Mouse (Mus musculus): ENCODE measurements around the gene Rnf149.
A peak's percentile ranks its signal among the peaks of the same experiment; 100 is the strongest.

The Rnf149 gene

GRCm38 (mm10) chr1:39528319-39528718 lies 48.9 kb downstream of the Rnf149 start:
- no peak for DNase-seq (ENCODE audit: low spot score)

- peak; percentile 74 for DNase-seq (ENCODE audit: low spot score)
Observed at GRCm38 (mm10) chr1:39527432-39527831, 49.8 kb downstream of the Rnf149 start.

- no peak for DNase-seq (ENCODE audit: low spot score)
Observed at GRCm38 (mm10) chr1:39526371-39527167, 50.6 kb downstream of the Rnf149 start.

GRCm38 (mm10) chr1:39525763-39526162 lies 51.4 kb downstream of the Rnf149 start:
- DNase-seq (ENCODE audit: low spot score), result no peak

GRCm38 (mm10) chr1:39522519-39522918 lies 54.7 kb downstream of the Rnf149 start:
- DNase-seq (ENCODE audit: low spot score), result peak; percentile 51

- no peak for DNase-seq (ENCODE audit: low spot score)
Observed at GRCm38 (mm10) chr1:39521326-39521725, 55.9 kb downstream of the Rnf149 start.

GRCm38 (mm10) chr1:39515303-39515991 lies 61.8 kb downstream of the Rnf149 start:
- DNase-seq (ENCODE audit: low spot score), result no peak

GRCm38 (mm10) chr1:39512183-39512582 lies 65.0 kb downstream of the Rnf149 start:
- DNase-seq (ENCODE audit: low spot score), result no peak

- DNase-seq (ENCODE audit: low spot score), result no peak
Observed at GRCm38 (mm10) chr1:39511775-39512174, 65.4 kb downstream of the Rnf149 start.

GRCm38 (mm10) chr1:39505600-39505999 lies 71.6 kb downstream of the Rnf149 start:
- DNase-seq (ENCODE audit: low spot score), result no peak

GRCm38 (mm10) chr1:39504261-39504660 lies 72.9 kb downstream of the Rnf149 start:
- DNase-seq (ENCODE audit: low spot score), result peak; percentile 61

- peak; percentile 46 for DNase-seq (ENCODE audit: low spot score)
Observed at GRCm38 (mm10) chr1:39502817-39503633, 74.2 kb downstream of the Rnf149 start.

Measured in layer of hippocampus, adult 11-12 months (tissue).